7 mouse cellular contexts compared by ENCODE assay signal in the genomic region with DNA sequence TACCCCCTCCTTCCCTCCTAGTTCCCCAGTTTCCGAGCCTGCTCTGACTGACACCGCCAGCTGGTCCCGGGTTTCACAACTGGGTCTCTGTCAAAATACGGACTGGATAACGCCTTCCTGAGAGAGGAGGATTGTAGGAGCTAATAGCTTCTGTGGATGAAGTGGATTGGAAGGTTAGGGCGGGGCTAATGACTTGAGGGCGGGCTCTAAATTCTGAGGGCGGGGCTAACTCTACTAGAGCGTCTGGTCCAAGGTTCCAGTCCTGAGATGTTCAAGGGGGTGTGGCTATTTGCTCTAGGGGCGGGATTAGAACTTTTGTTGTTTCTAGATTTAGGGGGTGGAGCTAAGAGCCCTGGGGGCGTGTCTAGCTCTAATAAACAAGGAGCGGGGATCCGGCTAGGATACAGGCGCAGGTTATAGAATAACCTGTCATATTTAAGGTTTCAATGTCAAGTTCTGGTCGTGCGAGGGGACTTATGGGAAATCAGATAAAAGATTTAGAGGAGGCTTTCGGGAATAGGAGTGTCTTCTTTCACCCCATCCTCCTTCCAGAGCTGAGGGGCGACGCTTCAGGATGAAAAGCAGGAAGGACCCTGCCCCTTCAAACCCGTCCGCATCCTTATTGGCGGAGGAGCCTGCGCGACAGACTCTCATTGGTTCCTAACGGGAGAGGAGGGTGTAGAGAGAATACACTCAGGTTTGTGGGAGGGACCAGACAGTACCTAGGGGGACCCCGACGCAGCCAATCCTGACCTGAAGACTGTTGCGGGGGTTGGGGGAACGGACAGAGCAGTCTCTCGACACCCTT. TPM values are rescaled to one million over a fixed set of nuclear protein-coding genes. Genes with fewer than 3 reads are reported as not detected.
DNase-seq lines count a peak whose midpoint lies in the region; ATAC-seq and TF ChIP-seq lines count a peak whose summit lies in the region.

Eml2 (plus strand) TSS at position 714 of the 808 bp plus-strand sequence.

- ATAC-seq in common myeloid progenitor, adult 5-6 weeks (replicated peaks; ENCODE audit: low read depth, poor library complexity, severe bottlenecking): peak; percentile 24
- peak; percentile 30 for ATAC-seq in intestine, embryonic 15.5 days
- peak; percentile 84 for ATAC-seq in midbrain, embryonic 11.5 days (ENCODE audit: low FRiP score)
- peak; percentile 43; the same call in 1 of the 2 replicates for ATAC-seq in stomach, postnatal 0 days (ENCODE audit: low FRiP score, low TSS enrichment)

- TF ChIP-seq EP300 in stomach, postnatal 0 days (optimal IDR thresholded peaks at IDR 0.05): no peak

- peaks cover 53% of the 10 kb centered on the region for H3K27me3 ChIP-seq in intestine, embryonic 15.5 days (replicated peaks)
- peaks cover 42% of the 10 kb centered on the region for H3K27me3 ChIP-seq in midbrain, embryonic 11.5 days (ENCODE audit: control insufficient read depth, insufficient read depth, low read length)
- H3K27me3 ChIP-seq in stomach, postnatal 0 days (ENCODE audit: control insufficient read depth, insufficient read depth, low read length): peaks cover 20% of the 10 kb centered on the region

- peak within 1 kb of the TSS; percentile 12 for H3K4me3 ChIP-seq in intestine, embryonic 15.5 days (replicated peaks)
- H3K4me3 ChIP-seq in midbrain, embryonic 11.5 days (ENCODE audit: low read depth, low read length): peak within 1 kb of the TSS; percentile 40
- H3K4me3 ChIP-seq in stomach, postnatal 0 days (ENCODE audit: low read depth, low read length): no peak within 1 kb of the TSS

- no peak for DNase-seq in adrenal gland, postnatal 10 days
- DNase-seq in gastrocnemius, postnatal 25 days: peak; percentile 62
- DNase-seq in left cerebral cortex, postnatal 25 days (ENCODE audit: low spot score in 2 of 2): peak; percentile 87 to 94
- peak; percentile 96 for DNase-seq in midbrain, embryonic 11.5 days (ENCODE audit: low spot score, missing footprints)
- peak; percentile 57 for DNase-seq in stomach, postnatal 0 days (ENCODE audit: low spot score)

- no peak within 1 kb of the TSS for H3K9ac ChIP-seq in intestine, embryonic 15.5 days
- H3K9ac ChIP-seq in midbrain, embryonic 11.5 days (ENCODE audit: low read length): peak within 1 kb of the TSS; percentile 61
- no peak within 1 kb of the TSS for H3K9ac ChIP-seq in stomach, postnatal 0 days (ENCODE audit: low read length)

- 1% methylated on average over 30 of the region's 30 CpGs for WGBS in intestine, embryonic 15.5 days
- 1% methylated on average over 30 of the region's 30 CpGs for WGBS in midbrain, embryonic 11.5 days
- WGBS in stomach, postnatal 0 days: 3% methylated on average over 30 of the region's 30 CpGs

- no peaks in the 10 kb centered on the region for H3K36me3 ChIP-seq in intestine, embryonic 15.5 days
- H3K36me3 ChIP-seq in midbrain, embryonic 11.5 days (ENCODE audit: control insufficient read depth, insufficient read depth, low read length): no peaks in the 10 kb centered on the region
- no peaks in the 10 kb centered on the region for H3K36me3 ChIP-seq in stomach, postnatal 0 days (ENCODE audit: control insufficient read depth, insufficient read depth, low read length)

- intact Hi-C loops in left cerebral cortex, postnatal 25 days (cut with DNase I): loop anchor here (5.0 kb wide), 2 partner anchors 51 to 126 kb away; partner anchors contain the start of gene Opa3

- H3K27ac ChIP-seq in intestine, embryonic 15.5 days: no peak within 1 kb of the TSS
- 0 out of 2 replicates have a peak within 1 kb of the TSS, but pooled peaks have one; percentile 49 for H3K27ac ChIP-seq in midbrain, embryonic 11.5 days (ENCODE audit: low read depth, low read length)
- H3K27ac ChIP-seq in stomach, postnatal 0 days (replicated peaks): no peak within 1 kb of the TSS

- peaks cover 26% of the 10 kb centered on the region for H3K4me1 ChIP-seq in intestine, embryonic 15.5 days (replicated peaks)
- peaks cover 11% of the 10 kb centered on the region for H3K4me1 ChIP-seq in midbrain, embryonic 11.5 days (ENCODE audit: control insufficient read depth, insufficient read depth, low read length)
- H3K4me1 ChIP-seq in stomach, postnatal 0 days (replicated peaks; ENCODE audit: control insufficient read depth, insufficient read depth): no peaks in the 10 kb centered on the region

- peak within 1 kb of the TSS; percentile 35 for H3K4me2 ChIP-seq in intestine, embryonic 15.5 days (replicated peaks)
- peak within 1 kb of the TSS; percentile 66 for H3K4me2 ChIP-seq in midbrain, embryonic 11.5 days
- H3K4me2 ChIP-seq in stomach, postnatal 0 days (replicated peaks; ENCODE audit: low read depth): no peak within 1 kb of the TSS

- no peak for TF ChIP-seq CTCF in stomach, postnatal 0 days (IDR thresholded peaks at IDR 0.05; ENCODE audit: low read depth)

- H3K9me3 ChIP-seq in intestine, embryonic 15.5 days: no peaks in the 10 kb centered on the region; the same call in 1 of the 2 replicates
- H3K9me3 ChIP-seq in midbrain, embryonic 11.5 days (ENCODE audit: control insufficient read depth, low read length): peaks cover 2% of the 10 kb centered on the region; the same call in 1 of the 2 replicates
- H3K9me3 ChIP-seq in stomach, postnatal 0 days (ENCODE audit: control insufficient read depth, low read length): no peaks in the 10 kb centered on the region

RNA-seq across cellular contexts. Expression of gene Eml2, which starts in this region (rescaled TPM):
- 10 to 100 TPM; 37.7 to 41.0 TPM for total RNA-seq in adrenal gland, postnatal 10 days (2021)
- 10.6 and 15.9 TPM in 2 replicates for total RNA-seq in common myeloid progenitor, adult 5-6 weeks (2017)
- 1 to 10 TPM; 8.4 to 9.4 TPM for total RNA-seq in gastrocnemius, postnatal 25 days (2021)
- polyA plus RNA-seq in intestine, embryonic 15.5 days (2015; fragmentation: Nextera tagmentation; extraction: Ambion mirVana): 6.5 and 7.3 TPM in 2 replicates
- total RNA-seq in left cerebral cortex, postnatal 25 days (2021): 100 to 1,000 TPM; 125 to 133 TPM
- polyA plus RNA-seq in midbrain, embryonic 11.5 days (2014; fragmentation: Nextera tagmentation; extraction: Ambion mirVana): 1.5 and 1.9 TPM in 2 replicates
- polyA plus RNA-seq in stomach, postnatal 0 days (2015; fragmentation: Nextera tagmentation; extraction: Ambion mirVana): 8.4 and 8.8 TPM in 2 replicates

Comparison
In these comparisons a context has a peak if more than half of its experiments do, and no peak if none do; other contexts are left out.
1. ATAC-seq: peak in every context shown above with its lines; median percentile 84 in midbrain, embryonic 11.5 days; 43 in stomach, postnatal 0 days; 30 in intestine, embryonic 15.5 days; 24 in common myeloid progenitor, adult 5-6 weeks.